Mouse (Mus musculus) embryonic facial prominence, embryonic 15.5 days (tissue): ENCODE measurements around the gene Ccdc170. TPM values are rescaled to one million over a fixed set of nuclear protein-coding genes. Genes with fewer than 3 reads are reported as not detected.
"Not testable (repeated sequence)": the region's sequence is repeated elsewhere in the genome, so short reads cannot be mapped to it uniquely, and the experiment has no call there.

Experiments used
- ATAC-seq: fragments of 200-750 bp; cut with Nextera tagmentation; 2 replicates; pipeline ENCODE4 v1.8.0; 2017; ENCODE audit warnings: low read depth, moderate TSS enrichment; ENCODE audit not compliant: insufficient number of reproducible peaks, low FRiP score, low TSS enrichment
- H3K27ac ChIP-seq: fragments of 300-500 bp; sonication (generic); replicated peaks from 2 replicates; pipeline ENCODE4 v1.5.1; 2015; ENCODE audit warnings: mild to moderate bottlenecking, inconsistent platforms
- H3K27me3 ChIP-seq: fragments of 300-500 bp; sonication (generic); 2 replicates; pipeline ENCODE4 v1.6.1; 2015; ENCODE audit warnings: inconsistent platforms
- H3K36me3 ChIP-seq: fragments of 300-500 bp; sonication (generic); 2 replicates; pipeline ENCODE4 v1.6.1; 2015; ENCODE audit warnings: mild to moderate bottlenecking, inconsistent platforms
- H3K4me1 ChIP-seq: fragments of 300-500 bp; sonication (generic); 2 replicates; pipeline ENCODE4 v1.6.1; 2015; ENCODE audit warnings: inconsistent platforms
- H3K4me2 ChIP-seq: fragments of 300-500 bp; sonication (generic); replicated peaks from 2 replicates; pipeline ENCODE4 v1.6.1; 2015; ENCODE audit warnings: mild to moderate bottlenecking, inconsistent platforms
- H3K4me3 ChIP-seq: fragments of 300-500 bp; sonication (generic); replicated peaks from 2 replicates; pipeline ENCODE4 v1.5.1; 2015; ENCODE audit warnings: mild to moderate bottlenecking, inconsistent platforms
- H3K9ac ChIP-seq: fragments of 300-500 bp; sonication (generic); 2 replicates; pipeline ENCODE4 v1.6.1; 2015; ENCODE audit warnings: inconsistent platforms
- H3K9me3 ChIP-seq: fragments of 300-500 bp; sonication (generic); replicated peaks from 2 replicates; pipeline ENCODE4 v1.6.1; 2016; ENCODE audit warnings: inconsistent platforms
- WGBS: fragments of 180-500 bp; shearing (Covaris S2); methylation state at CpG from one replicate; pipeline ENCODE4 v1.1.7; 2015; 5-methylcytosine and 5-hydroxymethylcytosine counted together
- polyA plus RNA-seq: library from polyadenylated mRNA; unstranded; fragments of >200 nt; fragmentation: Nextera tagmentation; extraction: Ambion mirVana; gene quantifications from 2 replicates; pipeline ENCODE4 v1.2.1, GENCODE M21; 2015

The Ccdc170 gene
- polyA plus RNA-seq, 1 experiment from 2014 or later = 1.1 TPM

DNA sequence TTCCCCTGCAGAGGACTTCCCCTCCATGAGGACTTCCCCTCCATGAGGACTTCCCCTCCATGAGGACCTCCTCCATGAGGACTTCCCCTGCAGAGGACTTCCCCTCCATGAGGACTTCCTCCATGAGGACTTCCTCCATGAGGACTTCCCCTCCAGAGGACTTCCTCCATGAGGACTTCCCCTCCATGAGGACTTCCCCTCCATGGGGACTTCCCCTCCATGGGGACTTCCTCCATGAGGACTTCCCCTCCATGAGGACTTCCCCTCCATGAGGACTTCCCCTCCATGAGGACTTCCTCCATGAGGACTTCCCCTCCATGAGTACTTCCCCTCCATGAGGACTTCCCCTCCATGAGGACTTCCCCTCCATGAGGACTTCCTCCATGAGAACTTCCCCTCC lies 119.3 kb downstream of the Ccdc170 start:
- not testable (repeated sequence) for H3K36me3 ChIP-seq, H3K9me3 ChIP-seq, H3K4me3 ChIP-seq, H3K27ac ChIP-seq, H3K4me1 ChIP-seq, H3K27me3 ChIP-seq, H3K4me2 ChIP-seq, H3K9ac ChIP-seq, ATAC-seq

DNA sequence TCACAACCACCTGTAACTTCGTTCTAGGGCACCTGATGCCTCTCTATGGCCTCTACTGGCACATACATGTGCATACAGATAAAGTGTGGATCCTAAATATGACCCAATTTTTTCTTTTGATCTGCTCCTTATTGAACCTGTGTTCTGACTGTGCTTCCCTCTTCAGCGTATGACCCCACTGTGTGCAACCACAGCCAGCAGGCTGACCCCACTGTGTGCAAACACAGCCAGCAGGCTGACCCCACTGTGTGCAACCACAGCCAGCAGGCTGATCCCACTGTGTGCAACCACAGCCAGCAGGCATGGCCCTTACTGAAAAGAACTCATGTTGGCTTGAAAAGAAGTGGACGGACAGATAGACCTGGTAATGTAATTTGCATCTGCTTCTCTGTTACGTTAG lies 120.2 kb downstream of the Ccdc170 start:
- Histone ChIP-seq H3K4me1 (no peaks in the 10 kb centered on the region), H3K4me3 (no peak overlapping the region), H3K9ac (no peak overlapping the region), H3K9me3 (no peaks in the 10 kb centered on the region), H3K27me3 (no peaks in the 10 kb centered on the region), H3K27ac (no peak overlapping the region), H3K4me2 (no peak overlapping the region), H3K36me3 (no peaks in the 10 kb centered on the region)
- ATAC-seq = no peak
- 78% methylated on average over 4 of the region's 4 CpGs for WGBS

DNA sequence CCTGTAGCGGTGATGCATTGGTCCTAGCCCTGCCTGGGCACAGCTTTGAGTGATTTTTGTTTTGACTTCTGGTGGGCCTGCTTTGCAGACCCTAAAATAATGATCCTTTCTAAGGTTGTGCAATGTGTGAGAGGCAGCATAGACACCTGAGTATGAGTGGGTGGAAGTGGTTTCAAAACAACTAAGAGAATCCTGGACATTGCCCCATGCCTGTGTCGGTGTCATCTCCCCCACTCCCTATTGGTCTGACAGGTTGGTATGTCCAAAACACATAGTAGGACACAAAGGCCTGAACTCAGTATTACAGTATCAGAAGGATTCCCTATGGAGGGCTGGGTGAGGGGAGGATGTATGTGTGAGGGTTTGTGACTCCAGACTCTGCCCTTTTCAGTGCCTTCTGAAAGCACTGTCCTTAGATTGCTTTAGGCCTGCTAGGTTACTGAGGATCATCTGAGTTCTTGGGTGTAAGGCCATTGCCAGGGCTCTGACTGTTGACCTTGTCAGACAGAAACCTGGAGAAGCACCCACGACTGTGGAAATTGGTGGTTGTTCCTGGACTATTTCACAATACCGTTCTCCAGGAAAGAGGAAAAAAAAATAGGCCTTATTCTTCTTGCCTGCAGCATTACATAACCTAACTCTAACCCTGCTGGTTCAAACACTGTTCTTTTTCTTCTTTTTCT lies 122.4 kb downstream of the Ccdc170 start:
- H3K27me3 ChIP-seq = no peaks in the 10 kb centered on the region
- no peak overlapping the region for H3K4me3 ChIP-seq
- no peak overlapping the region for H3K9ac ChIP-seq
- WGBS = 71% methylated on average over 4 of the region's 4 CpGs
- H3K36me3 ChIP-seq = no peaks in the 10 kb centered on the region
- no peaks in the 10 kb centered on the region for H3K4me1 ChIP-seq
- H3K9me3 ChIP-seq = no peaks in the 10 kb centered on the region
- no peak overlapping the region for H3K27ac ChIP-seq
- no peak overlapping the region for H3K4me2 ChIP-seq
- no peak for ATAC-seq

DNA sequence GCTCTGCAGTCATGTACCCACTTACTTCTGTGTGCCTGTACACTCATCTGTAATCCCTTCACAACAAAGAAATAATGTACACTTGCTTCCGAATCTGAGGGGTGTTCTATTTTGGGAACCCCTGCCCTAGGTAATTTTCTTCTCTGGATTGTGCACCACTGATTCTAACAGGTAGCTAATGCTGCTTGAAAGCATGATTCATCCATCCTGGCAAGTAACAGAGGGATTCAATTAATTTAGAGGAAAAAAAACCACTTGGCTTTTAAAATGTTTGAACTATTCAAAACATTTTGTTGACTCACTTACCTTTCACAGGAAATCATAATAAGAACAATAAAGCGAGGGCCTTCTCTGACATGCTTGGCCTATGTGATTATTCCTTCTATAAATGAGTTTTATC lies 127.9 kb downstream of the Ccdc170 start:
- H3K4me1 ChIP-seq = no peaks in the 10 kb centered on the region
- no peak overlapping the region for H3K4me3 ChIP-seq
- no peaks in the 10 kb centered on the region for H3K36me3 ChIP-seq
- no peak overlapping the region for H3K9ac ChIP-seq
- no peaks in the 10 kb centered on the region for H3K27me3 ChIP-seq
- H3K9me3 ChIP-seq = no peaks in the 10 kb centered on the region
- WGBS = 54% methylated on average over 2 of the region's 2 CpGs
- no peak overlapping the region for H3K27ac ChIP-seq
- no peak overlapping the region for H3K4me2 ChIP-seq
- no peak for ATAC-seq

DNA sequence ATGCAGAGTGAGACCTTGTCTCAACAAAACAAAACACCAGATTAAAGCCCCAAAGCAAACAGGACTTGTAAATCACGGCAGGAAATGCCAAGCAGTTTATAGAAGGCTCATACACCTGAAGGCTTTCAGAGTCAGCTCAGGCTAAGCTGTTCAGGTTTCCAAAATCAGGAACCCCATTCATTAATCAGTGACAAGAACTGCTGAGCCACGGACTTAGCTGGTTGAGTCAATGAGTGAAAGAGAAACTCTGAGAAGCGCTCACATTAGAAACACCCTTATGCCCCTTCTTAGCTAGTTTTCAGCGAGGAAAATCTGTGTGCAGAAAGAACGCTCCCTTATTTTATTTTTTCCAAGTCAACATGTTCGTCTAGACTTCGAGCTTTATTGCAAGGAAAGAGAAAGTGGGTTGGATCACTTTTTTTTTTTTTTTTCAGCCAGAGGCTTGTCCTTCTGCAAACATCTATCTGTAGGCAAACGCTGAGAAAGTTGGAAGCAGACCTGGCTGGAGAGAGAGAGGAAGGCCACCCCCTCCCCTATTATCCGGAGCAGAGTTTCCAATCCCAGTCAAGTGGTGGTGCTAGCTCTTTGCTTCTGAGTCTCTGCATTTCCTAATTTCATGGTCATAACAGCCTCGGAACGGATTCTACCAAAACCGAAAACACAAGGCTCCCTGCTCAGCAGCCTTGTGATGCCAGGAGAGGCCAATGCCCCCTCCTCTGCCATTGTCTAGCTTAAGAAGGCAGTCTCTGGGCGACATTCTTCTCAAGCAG lies 129.3 kb downstream of the Ccdc170 start, which contains the start of gene Esr1:
Gene Esr1 (plus strand): TSS at position 208 of the 770 bp plus-strand sequence.
- Histone ChIP-seq H3K27ac (no peak within 1 kb of the TSS), H3K9ac (no peak within 1 kb of the TSS), H3K4me1 (no peaks in the 10 kb centered on the region), H3K4me2 (peak within 1 kb of the TSS; percentile 49), H3K36me3 (no peaks in the 10 kb centered on the region), H3K4me3 (peak within 1 kb of the TSS; percentile 28), H3K9me3 (no peaks in the 10 kb centered on the region), H3K27me3 (no peaks in the 10 kb centered on the region)
- 26% methylated on average over 13 of the region's 13 CpGs for WGBS
- ATAC-seq = no peak

Other genes with a start within 250 kb of the Ccdc170 start
- 39.6 and 41.3 TPM in 2 replicates for gene Akap12, start 216.1 kb upstream of the Ccdc170 start, polyA plus RNA-seq
- gene Zbtb2, start 94.4 kb upstream of the Ccdc170 start, polyA plus RNA-seq = 12.9 and 13.7 TPM in 2 replicates
- gene Rmnd1, start 50.1 kb upstream of the Ccdc170 start, polyA plus RNA-seq = 44.2 and 45.0 TPM in 2 replicates
- gene Armt1, start 50.0 kb upstream of the Ccdc170 start, polyA plus RNA-seq = 17.5 and 17.8 TPM in 2 replicates
- 0.29 and 0.37 TPM in 2 replicates for gene Esr1, start 129.1 kb downstream of the Ccdc170 start, polyA plus RNA-seq